Mouse (Mus musculus) C2C12 (cell line): ENCODE data around the gene Gng7.

Source experiments
- CEBPB ChIP-seq: IDR thresholded peaks from one replicate; pipeline ENCODE4 v1.6.1; 2011; ENCODE audit warnings: low read depth, mild to moderate bottlenecking, control low read depth, moderate library complexity
- CTCF ChIP-seq: IDR thresholded peaks from one replicate; pipeline ENCODE4 v1.5.1; 2011; ENCODE audit not compliant: control insufficient read depth, insufficient read depth, insufficient read length
- MAX ChIP-seq: IDR thresholded peaks from one replicate; pipeline ENCODE4 v1.6.1; 2011; ENCODE audit warnings: mild to moderate bottlenecking, control low read depth
- MYOG ChIP-seq: IDR thresholded peaks from one replicate; pipeline ENCODE4 v1.6.1; 2011; ENCODE audit not compliant: control insufficient read depth, insufficient read length; ENCODE audit errors: extremely low read depth

GRCm38 (mm10) chr10:81058896-81059295 lies 44.2 kb upstream of the Gng7 start:
- no peak for TF ChIP-seq CTCF
- no peak for TF ChIP-seq MYOG
- no peak for TF ChIP-seq CEBPB
- no peak for TF ChIP-seq MAX
